Mouse (Mus musculus): ENCODE measurements around the gene Srrm3. TPM values are rescaled to one million over a fixed set of nuclear protein-coding genes. Genes with fewer than 3 reads are reported as not detected.

Gene Srrm3
- polyA plus RNA-seq, 2 experiments: 0.01 TPM; not detected in 1

- H3K9ac ChIP-seq (replicated peaks): no peak overlapping the region
- no peak for DNase-seq (ENCODE audit: low read depth in 3 of 3, low spot score in 3 of 3)
- H3K4me1 ChIP-seq (replicated peaks; ENCODE audit: control insufficient read depth in 2 of 2, insufficient read depth in 2 of 2, low read length in 1 of 2): no peaks in the 10 kb centered on the region
- H3K4me3 ChIP-seq (ENCODE audit: insufficient read depth in 1 of 2, low read depth in 2 of 2, low read length in 2 of 2): no peak overlapping the region
- no peak overlapping the region for H3K27ac ChIP-seq
- H3K9me3 ChIP-seq (ENCODE audit: control insufficient read depth, low read length): no peaks in the 10 kb centered on the region
- ATAC-seq (ENCODE audit: insufficient read depth): no peak
- H3K36me3 ChIP-seq (replicated peaks; ENCODE audit: control insufficient read depth, insufficient read depth, low read depth): no peaks in the 10 kb centered on the region
- H3K4me2 ChIP-seq (ENCODE audit: low read depth): no peak overlapping the region
- no peaks in the 10 kb centered on the region for H3K27me3 ChIP-seq (ENCODE audit: control insufficient read depth, insufficient read depth, low read length)
- 50% methylated on average over 6 of the region's 6 CpGs for WGBS (ENCODE audit: insufficient replicate concordance)
- TF ChIP-seq CTCF (IDR thresholded peaks at IDR 0.05; ENCODE audit: low read depth): no peak
- no peak for TF ChIP-seq EP300 (IDR thresholded peaks at IDR 0.05; ENCODE audit: low read depth)
Observed at GRCm38 (mm10) chr5:135841651-135842050, 35.0 kb downstream of the Srrm3 start.

- no peaks in the 10 kb centered on the region for H3K36me3 ChIP-seq (replicated peaks; ENCODE audit: control insufficient read depth, insufficient read depth, low read depth)
- no peak overlapping the region for H3K27ac ChIP-seq
- no peaks in the 10 kb centered on the region for H3K9me3 ChIP-seq (ENCODE audit: control insufficient read depth, low read length)
- no peak overlapping the region for H3K9ac ChIP-seq (replicated peaks)
- no peak overlapping the region for H3K4me3 ChIP-seq (ENCODE audit: insufficient read depth in 1 of 2, low read depth in 2 of 2, low read length in 2 of 2)
- DNase-seq (ENCODE audit: low read depth in 3 of 3, low spot score in 3 of 3) (peak in 2 of 3 experiments; percentile 10 to 22), ATAC-seq (ENCODE audit: insufficient read depth) (no peak)
- TF ChIP-seq EP300 (IDR thresholded peaks at IDR 0.05; ENCODE audit: low read depth) (no peak), CTCF (IDR thresholded peaks at IDR 0.05; ENCODE audit: low read depth) (no peak)
- no peaks in the 10 kb centered on the region for H3K27me3 ChIP-seq (ENCODE audit: control insufficient read depth, insufficient read depth, low read length)
- no peaks in the 10 kb centered on the region for H3K4me1 ChIP-seq (replicated peaks; ENCODE audit: control insufficient read depth in 2 of 2, insufficient read depth in 2 of 2, low read length in 1 of 2)
- 20% methylated on average over 5 of the region's 5 CpGs for WGBS (ENCODE audit: insufficient replicate concordance)
- H3K4me2 ChIP-seq (ENCODE audit: low read depth): no peak overlapping the region
Observed at GRCm38 (mm10) chr5:135843418-135843817, 36.7 kb downstream of the Srrm3 start.

GRCm38 (mm10) chr5:135845676-135846320, 39.1 kb downstream of the Srrm3 start:
- Histone ChIP-seq H3K36me3 (replicated peaks; ENCODE audit: control insufficient read depth, insufficient read depth, low read depth) (no peaks in the 10 kb centered on the region), H3K4me1 (replicated peaks; ENCODE audit: control insufficient read depth in 2 of 2, insufficient read depth in 2 of 2, low read length in 1 of 2) (no peaks in the 10 kb centered on the region), H3K4me2 (ENCODE audit: low read depth) (no peak overlapping the region), H3K27ac (no peak overlapping the region), H3K4me3 (ENCODE audit: insufficient read depth in 1 of 2, low read depth in 2 of 2, low read length in 2 of 2) (no peak overlapping the region), H3K9ac (replicated peaks) (no peak overlapping the region), H3K27me3 (ENCODE audit: control insufficient read depth, insufficient read depth, low read length) (peaks cover 10% of the 10 kb centered on the region), H3K9me3 (ENCODE audit: control insufficient read depth, low read length) (no peaks in the 10 kb centered on the region)
- 62% methylated on average over 13 of the region's 13 CpGs for WGBS (ENCODE audit: insufficient replicate concordance)
- ATAC-seq (ENCODE audit: insufficient read depth): no peak
- no peak for TF ChIP-seq EP300 (IDR thresholded peaks at IDR 0.05; ENCODE audit: low read depth)
- no peak for TF ChIP-seq CTCF (IDR thresholded peaks at IDR 0.05; ENCODE audit: low read depth)
- no peak for DNase-seq (ENCODE audit: low read depth in 3 of 3, low spot score in 3 of 3)

- Histone ChIP-seq H3K36me3 (replicated peaks; ENCODE audit: control insufficient read depth, insufficient read depth, low read depth) (no peaks in the 10 kb centered on the region), H3K4me2 (ENCODE audit: low read depth) (no peak overlapping the region), H3K4me1 (replicated peaks; ENCODE audit: control insufficient read depth in 2 of 2, insufficient read depth in 2 of 2, low read length in 1 of 2) (no peaks in the 10 kb centered on the region), H3K27ac (no peak overlapping the region), H3K27me3 (ENCODE audit: control insufficient read depth, insufficient read depth, low read length) (peaks cover 24% of the 10 kb centered on the region), H3K4me3 (ENCODE audit: insufficient read depth in 1 of 2, low read depth in 2 of 2, low read length in 2 of 2) (no peak overlapping the region), H3K9ac (replicated peaks) (no peak overlapping the region), H3K9me3 (ENCODE audit: control insufficient read depth, low read length) (no peaks in the 10 kb centered on the region)
- ATAC-seq (ENCODE audit: insufficient read depth) (no peak), DNase-seq (ENCODE audit: low read depth in 3 of 3, low spot score in 3 of 3) (no peak)
- TF ChIP-seq CTCF (IDR thresholded peaks at IDR 0.05; ENCODE audit: low read depth): peak; percentile 33
- TF ChIP-seq EP300 (IDR thresholded peaks at IDR 0.05; ENCODE audit: low read depth): no peak
- WGBS (ENCODE audit: insufficient replicate concordance): 54% methylated on average over 4 of the region's 4 CpGs
Observed at GRCm38 (mm10) chr5:135847460-135847859, 40.8 kb downstream of the Srrm3 start.

- no peak for TF ChIP-seq CTCF (IDR thresholded peaks at IDR 0.05; ENCODE audit: low read depth)
- no peak for TF ChIP-seq EP300 (IDR thresholded peaks at IDR 0.05; ENCODE audit: low read depth)
- no peaks in the 10 kb centered on the region for H3K4me1 ChIP-seq (replicated peaks; ENCODE audit: control insufficient read depth in 2 of 2, insufficient read depth in 2 of 2, low read length in 1 of 2)
- H3K9ac ChIP-seq (replicated peaks): no peak overlapping the region
- no peak overlapping the region for H3K4me2 ChIP-seq (ENCODE audit: low read depth)
- DNase-seq (ENCODE audit: low read depth in 3 of 3, low spot score in 3 of 3): no peak
- 61% methylated on average over 3 of the region's 3 CpGs for WGBS (ENCODE audit: insufficient replicate concordance)
- H3K4me3 ChIP-seq (ENCODE audit: insufficient read depth in 1 of 2, low read depth in 2 of 2, low read length in 2 of 2): no peak overlapping the region
- no peaks in the 10 kb centered on the region for H3K36me3 ChIP-seq (replicated peaks; ENCODE audit: control insufficient read depth, insufficient read depth, low read depth)
- H3K9me3 ChIP-seq (ENCODE audit: control insufficient read depth, low read length): no peaks in the 10 kb centered on the region
- no peak overlapping the region for H3K27ac ChIP-seq
- no peak for ATAC-seq (ENCODE audit: insufficient read depth)
- H3K27me3 ChIP-seq (ENCODE audit: control insufficient read depth, insufficient read depth, low read length): peaks cover 24% of the 10 kb centered on the region
Observed at GRCm38 (mm10) chr5:135847881-135848280, 41.2 kb downstream of the Srrm3 start.
